Mouse (Mus musculus): ENCODE measurements around the gene Stk32b.
A peak's percentile ranks its signal among the peaks of the same experiment; 100 is the strongest.

The Stk32b gene

DNA sequence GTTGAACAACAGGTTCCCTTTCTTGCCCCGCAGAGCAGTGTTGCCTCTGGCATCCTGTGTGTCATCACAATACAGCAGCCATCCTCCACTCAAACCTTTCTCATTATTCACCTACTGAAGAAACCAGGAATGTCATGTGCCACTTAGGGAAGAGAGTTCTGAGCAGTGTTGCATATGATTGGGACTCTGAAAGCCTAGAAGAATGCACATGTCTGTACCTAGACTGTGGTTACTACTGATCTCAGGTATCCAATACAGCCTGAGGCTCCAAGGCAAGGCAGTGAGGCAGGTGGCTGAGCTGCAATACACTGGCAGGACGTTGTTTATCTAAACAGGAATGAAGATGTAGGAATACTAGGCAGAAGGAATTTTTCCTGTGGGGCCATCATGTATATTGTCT lies 204.5 kb downstream of the Stk32b start:
- DNase-seq (ENCODE audit: low spot score) = no peak

- DNase-seq (ENCODE audit: low spot score) = no peak
Observed at GRCm38 (mm10) chr5:37506880-37507519, 210.0 kb downstream of the Stk32b start.

- no peak for DNase-seq (ENCODE audit: low spot score)
Observed at GRCm38 (mm10) chr5:37494984-37495476, 221.9 kb downstream of the Stk32b start.

- no peak for DNase-seq (ENCODE audit: low spot score)
Observed at GRCm38 (mm10) chr5:37472025-37472608, 244.9 kb downstream of the Stk32b start.

GRCm38 (mm10) chr5:37471584-37471983 lies 245.4 kb downstream of the Stk32b start:
- DNase-seq (ENCODE audit: low spot score) = no peak

- no peak for DNase-seq (ENCODE audit: low spot score)
Observed at GRCm38 (mm10) chr5:37469031-37469430, 247.9 kb downstream of the Stk32b start.

DNA sequence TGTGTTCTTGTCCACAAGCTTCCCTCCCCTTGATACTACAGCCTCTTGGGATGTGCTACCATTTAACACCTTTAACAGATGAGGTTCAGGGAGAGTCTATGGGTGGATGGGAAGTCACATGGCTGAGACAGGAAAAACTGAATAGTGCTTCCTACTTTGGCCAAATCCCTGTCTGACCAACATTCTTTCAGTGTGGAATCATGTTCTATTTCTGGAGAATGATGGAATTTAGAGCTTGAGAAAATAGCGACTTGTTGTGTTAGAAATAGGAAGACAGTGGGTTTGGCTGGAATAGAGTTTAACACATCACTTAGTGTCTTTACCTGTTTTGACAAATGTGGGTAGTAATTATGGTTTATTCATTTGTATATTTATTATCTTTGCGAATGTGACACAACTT lies 249.3 kb downstream of the Stk32b start:
- DNase-seq (ENCODE audit: low spot score) = no peak

GRCm38 (mm10) chr5:37465461-37465860 lies 251.5 kb downstream of the Stk32b start:
- DNase-seq (ENCODE audit: low spot score) = peak; percentile 1

DNA sequence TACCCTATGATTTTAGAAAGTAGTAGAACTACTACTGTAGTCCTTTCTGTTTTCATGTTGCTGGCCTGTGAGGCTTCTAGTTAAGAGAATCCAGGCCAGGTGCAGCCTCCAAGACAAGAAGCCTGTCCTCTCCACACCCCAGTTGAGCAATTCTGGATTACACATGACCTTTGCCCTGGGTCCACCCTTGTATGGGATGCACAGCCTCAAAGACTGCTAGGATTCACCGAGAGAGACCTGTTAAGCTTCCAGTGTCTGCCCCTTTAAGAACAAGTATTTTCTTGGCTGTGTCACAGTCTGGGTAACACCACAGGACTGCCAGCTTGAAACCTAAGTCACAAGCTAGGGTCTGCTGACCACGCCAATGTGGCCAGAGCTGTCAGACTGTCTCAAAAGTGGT lies 258.7 kb downstream of the Stk32b start:
- no peak for DNase-seq (ENCODE audit: low spot score)

GRCm38 (mm10) chr5:37457831-37458230 lies 259.1 kb downstream of the Stk32b start:
- no peak for DNase-seq (ENCODE audit: low spot score)

GRCm38 (mm10) chr5:37457191-37457590 lies 259.8 kb downstream of the Stk32b start:
- DNase-seq (ENCODE audit: low spot score) = no peak

GRCm38 (mm10) chr5:37456590-37456989 lies 260.4 kb downstream of the Stk32b start:
- no peak for DNase-seq (ENCODE audit: low spot score)

GRCm38 (mm10) chr5:37447546-37447945 lies 269.4 kb downstream of the Stk32b start:
- DNase-seq (ENCODE audit: low spot score) = no peak

- DNase-seq (ENCODE audit: low spot score) = no peak
Observed at GRCm38 (mm10) chr5:37442767-37443166, 274.2 kb downstream of the Stk32b start.

DNA sequence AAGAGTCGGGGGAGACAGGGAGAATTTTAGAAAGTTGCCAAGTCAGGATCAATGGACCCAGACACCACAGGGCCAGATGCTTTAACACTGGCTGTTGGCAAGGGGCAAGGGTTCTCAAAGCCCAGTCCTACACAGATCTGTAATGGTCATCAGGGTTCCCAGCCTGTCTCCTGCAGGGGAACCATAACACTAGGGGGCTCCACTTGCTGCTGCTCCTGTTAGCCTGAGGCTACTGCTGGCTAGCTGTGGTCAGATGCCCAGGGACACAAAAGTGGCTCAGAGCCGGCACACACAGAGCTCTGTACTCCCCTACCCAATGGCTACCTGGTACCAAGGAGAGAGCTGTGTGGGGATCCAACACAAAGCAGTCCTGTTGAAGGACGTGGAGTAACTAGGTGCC lies 281.6 kb downstream of the Stk32b start:
- DNase-seq (ENCODE audit: low spot score) = no peak

- no peak for DNase-seq (ENCODE audit: low spot score)
Observed at GRCm38 (mm10) chr5:37427210-37427609, 289.8 kb downstream of the Stk32b start.

DNA sequence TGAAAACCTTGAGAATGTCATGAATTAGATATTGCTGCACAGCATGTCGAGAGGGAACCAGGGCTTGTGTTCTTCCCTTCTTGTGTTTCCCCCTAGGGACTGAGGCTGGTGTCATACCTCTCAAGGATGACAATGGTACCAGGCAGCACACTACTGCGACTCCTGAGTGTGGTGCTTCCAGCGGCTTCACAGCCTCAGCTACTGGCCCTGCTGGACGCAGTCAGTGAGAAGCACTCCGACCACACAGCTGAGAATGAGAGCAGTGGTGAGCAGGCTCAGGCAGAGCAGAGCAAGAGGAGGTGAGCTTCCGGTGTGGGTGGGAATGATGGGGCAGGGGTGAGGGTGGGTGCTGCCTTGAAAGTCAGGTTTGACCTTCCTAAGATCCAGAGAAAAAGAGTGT lies 297.9 kb downstream of the Stk32b start:
- DNase-seq (ENCODE audit: low spot score) = no peak

Measured in left cerebral cortex, adult 11 months (tissue).